Mouse (Mus musculus): ENCODE results near the gene Gm2001. TPM values are rescaled to one million over a fixed set of nuclear protein-coding genes. Genes with fewer than 3 reads are reported as not detected.
"Not testable (repeated sequence)": the region's sequence is repeated elsewhere in the genome, so short reads cannot be mapped to it uniquely, and the experiment has no call there.

Gm2001 gene
- total RNA-seq (2014; rRNA removed) (not detected in 2 replicates), polyA plus RNA-seq (2012; rRNA removed) (not detected in 2 replicates)

DNA sequence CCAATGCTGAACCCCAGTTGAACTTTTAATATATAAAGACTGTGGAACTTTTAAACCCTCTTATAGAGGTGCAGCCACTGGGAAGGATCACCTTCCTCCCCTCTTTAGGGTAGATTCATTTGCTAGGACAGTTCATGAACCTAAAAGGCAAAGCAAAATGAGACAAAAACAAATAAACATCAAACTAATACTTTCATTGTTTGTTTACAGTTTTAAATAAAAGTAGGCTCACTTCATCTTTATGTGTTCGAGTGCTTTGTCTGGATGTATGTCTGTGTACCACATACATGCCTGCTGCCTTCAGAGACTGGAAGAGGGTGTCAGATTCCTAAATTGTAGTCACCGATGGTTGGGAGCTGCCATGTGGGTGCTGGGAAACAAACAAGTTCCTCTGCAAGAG is at the start of gene Gm2001:
Gene Gm2001, minus strand, starts transcription at position 101 of the 400 bp plus-strand sequence.
- not testable (repeated sequence) for H3K27me3 ChIP-seq (ENCODE audit: control insufficient read depth, insufficient read depth, low read length); H3K9ac ChIP-seq (ENCODE audit: low read depth, low read length); H3K36me3 ChIP-seq (ENCODE audit: control insufficient read depth, insufficient read depth, low read length); DNase-seq (ENCODE audit: extremely low read depth, low read depth, low spot score); H3K4me3 ChIP-seq (ENCODE audit: insufficient read depth, low read depth, low read length); H3K79me2 ChIP-seq (ENCODE audit: control insufficient read depth, insufficient read depth, low read length); H3K27ac ChIP-seq (replicated peaks; ENCODE audit: insufficient read depth, low read depth, low read length); H3K4me1 ChIP-seq (ENCODE audit: control insufficient read depth, insufficient read depth, low read length)
- WGBS, result 76% methylated on average over 2 of the region's 2 CpGs

DNA sequence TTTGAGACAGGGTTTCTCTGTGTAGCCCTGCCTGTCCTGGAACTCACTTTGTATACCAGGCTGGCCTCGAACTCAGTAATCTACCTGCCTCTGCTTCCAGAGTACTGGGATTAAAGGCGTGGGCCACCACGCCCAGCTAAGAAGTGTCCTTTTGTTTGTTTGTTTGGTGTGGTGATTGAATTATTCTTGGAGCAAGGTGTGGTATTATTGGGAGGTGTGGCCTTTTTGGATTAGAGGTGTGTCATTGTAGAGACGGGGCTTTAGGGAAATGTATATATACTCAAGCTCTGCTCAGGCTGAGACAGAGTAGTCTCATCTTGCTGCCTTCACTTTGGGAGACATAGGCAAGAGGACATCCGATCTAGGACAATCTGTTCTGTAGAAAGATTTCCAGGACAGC is 31.6 kb upstream of the Gm2001 start, which contains the start of gene Gm2016:
Gene Gm2016, plus strand, starts transcription at position 301 of the 400 bp plus-strand sequence.
- H3K36me3 ChIP-seq (ENCODE audit: control insufficient read depth, insufficient read depth, low read length); H3K4me1 ChIP-seq (ENCODE audit: control insufficient read depth, insufficient read depth, low read length); H3K79me2 ChIP-seq (ENCODE audit: control insufficient read depth, insufficient read depth, low read length); DNase-seq (ENCODE audit: extremely low read depth, low read depth, low spot score); H3K9ac ChIP-seq (ENCODE audit: low read depth, low read length); H3K27ac ChIP-seq (replicated peaks; ENCODE audit: insufficient read depth, low read depth, low read length); H3K27me3 ChIP-seq (ENCODE audit: control insufficient read depth, insufficient read depth, low read length); H3K4me3 ChIP-seq (ENCODE audit: insufficient read depth, low read depth, low read length): not testable (repeated sequence)
- WGBS, result 89% methylated on average over 5 of the region's 5 CpGs

DNA sequence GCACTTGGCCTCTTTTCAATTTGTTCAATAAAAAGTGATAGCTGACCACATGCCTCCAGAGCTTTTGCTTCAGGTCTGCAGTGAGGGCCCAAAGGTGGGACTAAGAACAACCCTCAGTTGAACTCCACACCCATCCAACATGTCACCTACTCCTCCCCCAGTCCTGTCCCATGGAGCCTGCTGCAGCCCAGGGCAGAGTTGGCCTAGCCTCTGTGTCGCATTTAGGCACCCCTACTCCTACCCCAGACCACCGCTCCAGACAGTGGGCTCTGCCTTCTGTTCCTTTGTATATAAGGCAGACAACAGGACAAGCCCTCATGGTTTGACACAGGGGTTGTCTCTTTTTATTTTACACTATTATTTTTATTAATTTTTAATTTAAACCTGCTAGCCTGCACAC is 21.9 kb upstream of the Gm2001 start:
- H3K36me3 ChIP-seq (ENCODE audit: control insufficient read depth, insufficient read depth, low read length); H3K4me3 ChIP-seq (ENCODE audit: insufficient read depth, low read depth, low read length); H3K79me2 ChIP-seq (ENCODE audit: control insufficient read depth, insufficient read depth, low read length); DNase-seq (ENCODE audit: extremely low read depth, low read depth, low spot score); H3K27me3 ChIP-seq (ENCODE audit: control insufficient read depth, insufficient read depth, low read length); H3K9ac ChIP-seq (ENCODE audit: low read depth, low read length); H3K4me1 ChIP-seq (ENCODE audit: control insufficient read depth, insufficient read depth, low read length); H3K27ac ChIP-seq (replicated peaks; ENCODE audit: insufficient read depth, low read depth, low read length): not testable (repeated sequence)
- WGBS, result 78% methylated on average over 2 of the region's 2 CpGs

GRCm38 (mm10) chr12:87863638-87864037 is 21.5 kb upstream of the Gm2001 start:
- 94% methylated on average over 10 of the region's 11 CpGs for WGBS
- H3K4me1 ChIP-seq (ENCODE audit: control insufficient read depth, insufficient read depth, low read length), result not testable (repeated sequence)

GRCm38 (mm10) chr12:87861740-87862692 is 19.9 kb upstream of the Gm2001 start:
- 83% methylated on average over 23 of the region's 23 CpGs for WGBS
- H3K36me3 ChIP-seq (ENCODE audit: control insufficient read depth, insufficient read depth, low read length); H3K9ac ChIP-seq (ENCODE audit: low read depth, low read length); H3K27ac ChIP-seq (replicated peaks; ENCODE audit: insufficient read depth, low read depth, low read length); H3K27me3 ChIP-seq (ENCODE audit: control insufficient read depth, insufficient read depth, low read length); H3K4me1 ChIP-seq (ENCODE audit: control insufficient read depth, insufficient read depth, low read length); H3K4me3 ChIP-seq (ENCODE audit: insufficient read depth, low read depth, low read length); DNase-seq (ENCODE audit: extremely low read depth, low read depth, low spot score); H3K79me2 ChIP-seq (ENCODE audit: control insufficient read depth, insufficient read depth, low read length): not testable (repeated sequence)

More at GRCm38 (mm10) chr12:87863638-87864037, 21.5 kb upstream of the Gm2001 start:
- H3K9ac ChIP-seq (ENCODE audit: low read depth, low read length); H3K4me3 ChIP-seq (ENCODE audit: insufficient read depth, low read depth, low read length); H3K79me2 ChIP-seq (ENCODE audit: control insufficient read depth, insufficient read depth, low read length); H3K27ac ChIP-seq (replicated peaks; ENCODE audit: insufficient read depth, low read depth, low read length); H3K27me3 ChIP-seq (ENCODE audit: control insufficient read depth, insufficient read depth, low read length); H3K36me3 ChIP-seq (ENCODE audit: control insufficient read depth, insufficient read depth, low read length); DNase-seq (ENCODE audit: extremely low read depth, low read depth, low spot score): not testable (repeated sequence)

GRCm38 (mm10) chr12:87856067-87856466 is 13.9 kb upstream of the Gm2001 start:
- WGBS, result 82% methylated on average over 1 of the region's 1 CpGs
- H3K27me3 ChIP-seq (ENCODE audit: control insufficient read depth, insufficient read depth, low read length); H3K4me3 ChIP-seq (ENCODE audit: insufficient read depth, low read depth, low read length); H3K79me2 ChIP-seq (ENCODE audit: control insufficient read depth, insufficient read depth, low read length); H3K9ac ChIP-seq (ENCODE audit: low read depth, low read length); H3K4me1 ChIP-seq (ENCODE audit: control insufficient read depth, insufficient read depth, low read length); H3K27ac ChIP-seq (replicated peaks; ENCODE audit: insufficient read depth, low read depth, low read length); DNase-seq (ENCODE audit: extremely low read depth, low read depth, low spot score); H3K36me3 ChIP-seq (ENCODE audit: control insufficient read depth, insufficient read depth, low read length): not testable (repeated sequence)

DNA sequence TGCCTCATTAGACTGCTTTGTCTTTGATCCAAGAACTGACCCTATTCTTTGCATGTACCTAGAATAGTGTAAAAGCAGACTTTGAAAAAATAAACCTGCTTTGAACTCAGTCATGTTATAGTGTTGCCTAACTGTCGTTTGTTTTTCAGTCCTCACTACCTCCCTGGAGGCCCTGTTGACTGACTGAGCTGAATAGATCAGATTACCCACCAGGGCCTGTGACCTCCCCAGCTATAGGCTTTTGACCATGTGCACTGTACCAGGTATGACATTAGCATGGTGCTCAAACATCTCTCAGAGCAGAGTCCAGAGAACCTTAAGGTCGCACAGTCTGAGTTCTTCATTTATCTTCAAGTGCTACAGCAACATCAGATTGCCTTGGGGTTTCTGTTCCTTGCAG is 8.5 kb upstream of the Gm2001 start:
- H3K36me3 ChIP-seq (ENCODE audit: control insufficient read depth, insufficient read depth, low read length); DNase-seq (ENCODE audit: extremely low read depth, low read depth, low spot score); H3K4me1 ChIP-seq (ENCODE audit: control insufficient read depth, insufficient read depth, low read length); H3K79me2 ChIP-seq (ENCODE audit: control insufficient read depth, insufficient read depth, low read length); H3K9ac ChIP-seq (ENCODE audit: low read depth, low read length); H3K27ac ChIP-seq (replicated peaks; ENCODE audit: insufficient read depth, low read depth, low read length); H3K4me3 ChIP-seq (ENCODE audit: insufficient read depth, low read depth, low read length); H3K27me3 ChIP-seq (ENCODE audit: control insufficient read depth, insufficient read depth, low read length): not testable (repeated sequence)
- no CpG with 5 or more reads among the region's 2 CpGs for WGBS

GRCm38 (mm10) chr12:87816277-87816676 is 25.9 kb downstream of the Gm2001 start, which contains the start of gene BB287469:
Gene BB287469, plus strand, starts transcription at chr12:87816577.
- not testable (repeated sequence) for H3K79me2 ChIP-seq (ENCODE audit: control insufficient read depth, insufficient read depth, low read length); H3K27me3 ChIP-seq (ENCODE audit: control insufficient read depth, insufficient read depth, low read length); H3K9ac ChIP-seq (ENCODE audit: low read depth, low read length); H3K36me3 ChIP-seq (ENCODE audit: control insufficient read depth, insufficient read depth, low read length); DNase-seq (ENCODE audit: extremely low read depth, low read depth, low spot score); H3K4me3 ChIP-seq (ENCODE audit: insufficient read depth, low read depth, low read length); H3K4me1 ChIP-seq (ENCODE audit: control insufficient read depth, insufficient read depth, low read length); H3K27ac ChIP-seq (replicated peaks; ENCODE audit: insufficient read depth, low read depth, low read length)
- WGBS, result 92% methylated on average over 6 of the region's 6 CpGs

- not testable (repeated sequence) for H3K27me3 ChIP-seq (ENCODE audit: control insufficient read depth, insufficient read depth, low read length); H3K79me2 ChIP-seq (ENCODE audit: control insufficient read depth, insufficient read depth, low read length); H3K36me3 ChIP-seq (ENCODE audit: control insufficient read depth, insufficient read depth, low read length); H3K9ac ChIP-seq (ENCODE audit: low read depth, low read length); H3K4me3 ChIP-seq (ENCODE audit: insufficient read depth, low read depth, low read length); H3K4me1 ChIP-seq (ENCODE audit: control insufficient read depth, insufficient read depth, low read length); DNase-seq (ENCODE audit: extremely low read depth, low read depth, low spot score); H3K27ac ChIP-seq (replicated peaks; ENCODE audit: insufficient read depth, low read depth, low read length)
- WGBS, result 88% methylated on average over 5 of the region's 5 CpGs
Observed at GRCm38 (mm10) chr12:87797971-87798370, 44.2 kb downstream of the Gm2001 start.

Measured in liver, adult 2 months (tissue).